25 mouse cellular contexts compared by ENCODE assay signal in genomic region chr16:94301194-94301593, GRCm38 (mm10).
"Had no signal": no experiment of that assay in that cellular context is flagged by ENCODE, and none has a peak within 500 bp of the region (broad histone marks: within the 10 kb centered on the region; RNA-seq: fewer than 3 reads in every experiment).

No protein-coding gene starts in this region.

- H3K9me3 ChIP-seq: heart, embryonic 15.5 days; hindbrain, embryonic 15.5 days; limb, embryonic 10.5 days; liver, embryonic 13.5 days had no signal

- H3K4me3 ChIP-seq: heart, adult 2 months; heart, embryonic 13.5 days; heart, embryonic 15.5 days; hindbrain, embryonic 13.5 days; hindbrain, embryonic 15.5 days; kidney, embryonic 15.5 days; left cerebral cortex, adult 2 months; limb, embryonic 10.5 days; limb, embryonic 12.5 days; liver, embryonic 13.5 days had no signal

- H3K4me2 ChIP-seq: heart, embryonic 11.5 days; hindbrain, embryonic 13.5 days; hindbrain, embryonic 15.5 days; kidney, embryonic 15.5 days; limb, embryonic 12.5 days; liver, embryonic 13.5 days had no signal

- DNase-seq: forebrain, postnatal 0 days; gastrocnemius, postnatal 14 days; gastrocnemius, postnatal 36 days; heart, adult 11 months; heart, adult 2 months; heart, postnatal 14 days; heart, postnatal 36 days; kidney, adult 11 months; kidney, adult 2 months; kidney, adult 9 months; kidney, postnatal 14 days; kidney, postnatal 36 days; liver, embryonic 13.5 days had no signal

- H3K27ac ChIP-seq: heart, adult 2 months; hindbrain, embryonic 13.5 days; hindbrain, embryonic 15.5 days; hindbrain, postnatal 0 days; kidney, embryonic 15.5 days; kidney, postnatal 0 days; left cerebral cortex, adult 2 months; limb, embryonic 10.5 days; limb, embryonic 12.5 days; liver, embryonic 13.5 days had no signal

- ATAC-seq: forebrain, postnatal 0 days; hindbrain, postnatal 0 days; intestine, embryonic 16.5 days had no signal

- H3K9ac ChIP-seq: forebrain, postnatal 0 days; heart, embryonic 15.5 days; hindbrain, embryonic 13.5 days; hindbrain, embryonic 15.5 days; kidney, embryonic 15.5 days; limb, embryonic 12.5 days; liver, embryonic 13.5 days had no signal

- H3K27me3 ChIP-seq: heart, embryonic 13.5 days; heart, embryonic 15.5 days; hindbrain, embryonic 15.5 days had no signal

- H3K36me3 ChIP-seq: heart, embryonic 15.5 days; hindbrain, embryonic 15.5 days; kidney, embryonic 15.5 days; limb, embryonic 10.5 days; limb, embryonic 12.5 days; liver, embryonic 13.5 days had no signal
